Mouse (Mus musculus): ENCODE results near the gene Focad.

DNA sequence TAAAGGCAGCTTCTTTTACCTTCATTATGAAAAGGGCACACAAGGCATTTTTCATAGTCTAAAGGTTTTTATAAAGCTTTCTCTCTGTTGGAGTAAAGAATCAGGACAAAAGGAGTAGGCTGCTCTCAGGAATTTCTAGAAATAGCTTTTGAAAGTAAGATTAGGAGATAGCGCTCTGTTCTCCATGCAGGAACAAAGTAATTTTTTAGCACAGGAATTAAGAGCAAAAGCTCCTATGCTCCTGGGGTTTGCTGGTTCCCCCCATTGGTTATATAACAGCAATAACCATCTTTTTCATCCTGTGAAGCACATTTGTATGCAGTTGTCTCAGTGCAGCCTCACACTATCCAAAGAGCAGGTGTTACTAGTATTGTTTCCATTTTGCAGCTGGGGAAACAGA is 170.1 kb downstream of the Focad start:
- TF ChIP-seq POLR2A (IDR thresholded peaks at IDR 0.05; ENCODE audit: extremely low read depth, insufficient read depth, low read length): no peak
- no peak for TF ChIP-seq CTCF (IDR thresholded peaks at IDR 0.05; ENCODE audit: extremely low read depth, insufficient read depth, low read length)
